Mouse (Mus musculus) intestine, embryonic 16.5 days (tissue): ENCODE data around the gene Ivl. TPM values are rescaled to one million over a fixed set of nuclear protein-coding genes. Genes with fewer than 3 reads are reported as not detected.

Experiments used
- ATAC-seq: fragments of 200-750 bp; cut with Nextera tagmentation; 2 replicates; pipeline ENCODE4 v1.8.0; 2017; ENCODE audit warnings: moderate TSS enrichment, moderate library complexity
- H3K27ac ChIP-seq: fragments of 300-500 bp; sonication (generic); 2 replicates; pipeline ENCODE4 v1.5.1; 2014; ENCODE audit warnings: mild to moderate bottlenecking, low read length
- H3K27me3 ChIP-seq: fragments of 300-500 bp; sonication (generic); replicated peaks from 2 replicates; pipeline ENCODE4 v1.6.1; 2014; ENCODE audit warnings: low read length, control low read depth, mixed read lengths; ENCODE audit not compliant: control insufficient read depth, insufficient read depth
- H3K36me3 ChIP-seq: fragments of 300-500 bp; sonication (generic); 2 replicates; pipeline ENCODE4 v1.6.1; 2014; ENCODE audit warnings: low read length, control low read depth; ENCODE audit not compliant: control insufficient read depth, insufficient read depth
- H3K4me1 ChIP-seq: fragments of 300-500 bp; sonication (generic); 2 replicates; pipeline ENCODE4 v1.6.1; 2014; ENCODE audit warnings: low read length, control low read depth, mixed read lengths; ENCODE audit not compliant: control insufficient read depth, insufficient read depth
- H3K4me2 ChIP-seq: fragments of 300-500 bp; sonication (generic); 2 replicates; pipeline ENCODE4 v1.6.1; 2014; ENCODE audit warnings: low read depth, low read length, control low read depth
- H3K4me3 ChIP-seq: fragments of 300-500 bp; sonication (generic); 2 replicates; pipeline ENCODE4 v1.5.1; 2014; ENCODE audit warnings: mild to moderate bottlenecking, low read length
- H3K9ac ChIP-seq: fragments of 300-500 bp; sonication (generic); 2 replicates; pipeline ENCODE4 v1.6.1; 2014; ENCODE audit warnings: low read depth, low read length
- H3K9me3 ChIP-seq: fragments of 300-500 bp; sonication (generic); 2 replicates; pipeline ENCODE4 v1.6.1; 2016; ENCODE audit warnings: low read length, control low read depth; ENCODE audit not compliant: control insufficient read depth
- WGBS: fragments of 180-500 bp; shearing (Covaris S2); extraction: QIAGEN DNeasy Blood & Tissue Kit; methylation state at CpG from one replicate; pipeline ENCODE4 v1.1.7; 2014; 5-methylcytosine and 5-hydroxymethylcytosine counted together
- polyA plus RNA-seq: library from polyadenylated mRNA; unstranded; fragments of >200 nt; fragmentation: Nextera tagmentation; extraction: Ambion mirVana; gene quantifications from 2 replicates; pipeline ENCODE4 v1.2.1, GENCODE M21; 2015

Ivl gene
- polyA plus RNA-seq, 1 experiment from 2014 or later, result 0.13 TPM

DNA sequence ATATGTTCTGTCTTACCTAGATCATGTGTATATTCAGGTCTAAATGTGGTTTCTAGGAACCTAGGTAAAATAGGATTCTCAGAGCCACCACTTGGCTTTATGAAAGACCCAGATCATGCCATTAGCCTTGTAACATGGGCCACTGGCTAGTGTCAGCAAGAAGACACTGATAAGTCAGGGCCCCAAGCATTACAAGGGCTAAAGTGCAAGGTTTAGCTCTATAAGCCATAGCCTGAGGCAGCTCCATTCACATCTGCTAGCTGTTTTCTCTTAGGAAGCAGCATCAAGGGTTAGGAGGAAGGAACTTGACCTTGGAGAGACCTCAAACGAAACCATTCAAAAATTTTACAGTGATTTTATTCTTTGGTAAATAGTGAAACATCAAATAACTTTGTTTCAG lies 11.5 kb upstream of the Ivl start:
- Histone ChIP-seq H3K36me3 (no peaks in the 10 kb centered on the region), H3K4me1 (no peaks in the 10 kb centered on the region), H3K27me3 (no peaks in the 10 kb centered on the region), H3K27ac (no peak overlapping the region), H3K4me2 (no peak overlapping the region), H3K9me3 (no peaks in the 10 kb centered on the region), H3K4me3 (no peak overlapping the region), H3K9ac (no peak overlapping the region)
- ATAC-seq, result peak; percentile 75
- 55% methylated on average over 1 of the region's 1 CpGs for WGBS

DNA sequence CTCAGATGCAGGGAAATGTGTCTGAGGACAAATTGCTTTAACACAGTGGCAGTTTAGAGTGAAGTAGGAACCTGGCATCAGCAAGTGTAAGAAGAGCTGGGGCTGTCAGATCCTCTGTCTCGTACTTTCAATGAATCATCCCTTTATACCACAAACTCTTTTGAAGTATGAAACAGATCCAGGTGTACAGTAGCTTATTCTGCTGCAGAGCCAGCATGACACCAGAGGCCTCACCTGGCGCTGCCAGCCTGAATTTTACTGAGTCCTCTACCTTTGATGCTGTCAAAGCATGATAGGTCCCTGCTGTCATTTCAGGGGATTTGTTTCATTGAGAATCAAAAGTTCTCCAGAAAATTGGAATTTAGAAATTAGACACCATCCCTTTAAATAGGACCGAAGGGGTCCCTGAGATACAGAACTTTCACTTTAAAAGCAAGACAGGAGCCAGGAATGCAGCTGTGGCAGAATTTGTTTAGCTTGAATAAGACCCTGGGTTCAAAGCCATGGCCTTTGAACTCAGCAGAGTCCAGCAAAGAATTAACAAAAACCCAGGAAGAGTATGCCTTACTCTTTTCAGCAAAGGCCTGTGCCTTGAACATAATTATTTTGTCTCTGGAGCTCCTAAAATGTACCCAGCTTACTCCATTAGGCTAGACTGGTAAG lies 9.8 kb upstream of the Ivl start:
- H3K27ac ChIP-seq, result no peak overlapping the region
- no peaks in the 10 kb centered on the region for H3K27me3 ChIP-seq
- 71% methylated on average over 3 of the region's 3 CpGs for WGBS
- ATAC-seq, result no peak
- no peak overlapping the region for H3K4me2 ChIP-seq
- H3K9ac ChIP-seq, result no peak overlapping the region
- H3K9me3 ChIP-seq, result no peaks in the 10 kb centered on the region
- no peaks in the 10 kb centered on the region for H3K36me3 ChIP-seq
- no peak overlapping the region for H3K4me3 ChIP-seq
- H3K4me1 ChIP-seq, result no peaks in the 10 kb centered on the region

DNA sequence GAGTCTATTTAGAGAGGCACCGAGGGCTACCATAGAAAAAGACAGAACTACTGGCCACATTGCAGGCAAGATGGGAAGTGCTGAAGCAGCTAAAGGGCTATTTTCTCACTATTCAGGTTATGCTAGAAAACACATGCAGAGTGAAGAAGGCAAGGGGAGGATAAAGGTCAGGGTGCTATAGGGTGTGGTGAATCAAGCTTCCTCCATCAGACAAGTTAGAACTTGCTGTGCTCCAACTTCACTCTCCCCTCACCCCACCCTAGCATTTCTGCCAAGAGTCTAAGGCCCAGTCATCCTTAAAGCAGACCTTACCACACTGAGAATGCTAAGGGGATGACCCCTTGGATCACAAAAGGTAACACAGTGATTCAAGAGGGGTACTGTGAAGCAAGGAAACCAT lies 6.0 kb upstream of the Ivl start:
- no peaks in the 10 kb centered on the region for H3K9me3 ChIP-seq
- H3K9ac ChIP-seq, result no peak overlapping the region
- ATAC-seq, result peak; percentile 94
- no peak overlapping the region for H3K4me2 ChIP-seq
- no peaks in the 10 kb centered on the region for H3K36me3 ChIP-seq
- H3K4me1 ChIP-seq, result no peaks in the 10 kb centered on the region
- H3K27me3 ChIP-seq, result no peaks in the 10 kb centered on the region
- no peak overlapping the region for H3K4me3 ChIP-seq
- H3K27ac ChIP-seq, result peak overlapping the region; percentile 6; the same call in 1 of the 2 replicates
- 41% methylated on average over 1 of the region's 1 CpGs for WGBS

DNA sequence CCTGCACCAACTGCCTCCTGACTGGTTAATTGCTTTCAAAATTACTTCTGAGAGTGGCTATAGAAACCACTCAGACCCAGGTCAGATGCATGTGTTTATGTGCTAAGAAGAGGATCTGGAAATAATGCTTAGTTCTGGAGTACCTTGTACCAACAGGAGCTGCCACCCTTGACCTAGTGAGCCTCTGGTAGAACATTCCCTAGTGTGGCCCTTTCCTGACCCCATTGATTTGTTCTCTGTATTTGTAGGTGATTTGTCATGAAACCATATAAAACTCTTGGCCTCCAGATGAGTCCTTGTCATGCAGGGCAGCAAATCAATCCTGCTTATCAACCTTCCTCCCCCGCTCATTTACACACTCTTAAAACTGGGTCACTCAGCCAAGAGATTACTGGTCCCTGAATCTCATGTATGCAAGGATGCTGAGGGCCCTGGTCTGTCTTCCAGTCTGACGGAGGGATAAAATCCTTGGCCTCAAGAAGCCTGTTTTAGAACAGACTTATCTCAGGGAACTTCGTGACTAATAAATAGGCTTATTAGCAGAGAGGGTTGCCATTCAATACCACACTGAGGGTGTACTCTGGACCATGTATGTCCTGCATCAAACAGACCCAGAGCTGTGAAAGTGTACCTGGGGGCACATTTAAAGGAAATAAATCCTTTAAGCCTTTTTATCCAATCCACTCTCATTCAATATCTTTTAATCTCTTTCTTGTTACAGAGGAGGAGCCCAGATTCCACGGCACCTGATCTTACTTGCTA lies 5.3 kb upstream of the Ivl start:
- Histone ChIP-seq H3K27ac (peak overlapping the region; percentile 6; the same call in 1 of the 2 replicates), H3K9me3 (no peaks in the 10 kb centered on the region), H3K9ac (no peak overlapping the region), H3K27me3 (no peaks in the 10 kb centered on the region), H3K4me2 (no peak overlapping the region), H3K4me3 (no peak overlapping the region), H3K36me3 (no peaks in the 10 kb centered on the region), H3K4me1 (no peaks in the 10 kb centered on the region)
- 41% methylated on average over 4 of the region's 4 CpGs for WGBS
- ATAC-seq, result peak; percentile 77

DNA sequence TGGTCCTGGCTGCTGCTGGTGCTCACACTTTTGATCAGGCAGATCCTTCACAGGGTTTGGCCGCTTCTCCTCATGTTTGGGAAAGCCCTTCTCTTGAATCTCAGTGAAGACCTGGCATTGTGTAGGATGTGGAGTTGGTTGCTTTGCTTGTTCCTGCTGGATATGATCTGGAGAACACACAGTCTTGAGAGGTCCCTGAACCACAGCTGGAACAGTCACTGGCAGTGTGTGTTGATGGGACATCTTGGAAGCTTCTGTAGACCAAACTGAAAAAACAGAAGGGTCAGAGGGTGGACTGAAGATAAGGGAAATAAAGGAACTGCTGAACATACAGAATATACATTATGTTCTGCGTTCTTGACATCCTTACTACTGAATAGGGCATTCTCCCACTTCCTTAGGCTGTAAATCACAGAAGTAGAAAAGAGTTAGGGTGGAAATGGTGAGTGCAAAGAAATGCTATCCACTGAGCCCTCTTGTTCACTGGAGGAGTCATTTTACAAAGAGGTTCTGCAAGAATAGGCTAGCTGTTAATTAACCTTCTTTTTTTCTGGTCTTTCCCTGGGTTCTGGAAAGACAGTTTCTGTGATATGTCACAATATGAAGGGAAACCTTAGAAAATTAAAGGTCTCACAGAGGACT lies 900 bp downstream of the Ivl start:
- Histone ChIP-seq H3K4me2 (no peak overlapping the region), H3K4me3 (no peak overlapping the region), H3K9ac (no peak overlapping the region), H3K27ac (no peak overlapping the region), H3K4me1 (no peaks in the 10 kb centered on the region), H3K36me3 (no peaks in the 10 kb centered on the region), H3K9me3 (no peaks in the 10 kb centered on the region), H3K27me3 (no peaks in the 10 kb centered on the region)
- 54% methylated on average over 2 of the region's 2 CpGs for WGBS
- no peak for ATAC-seq

DNA sequence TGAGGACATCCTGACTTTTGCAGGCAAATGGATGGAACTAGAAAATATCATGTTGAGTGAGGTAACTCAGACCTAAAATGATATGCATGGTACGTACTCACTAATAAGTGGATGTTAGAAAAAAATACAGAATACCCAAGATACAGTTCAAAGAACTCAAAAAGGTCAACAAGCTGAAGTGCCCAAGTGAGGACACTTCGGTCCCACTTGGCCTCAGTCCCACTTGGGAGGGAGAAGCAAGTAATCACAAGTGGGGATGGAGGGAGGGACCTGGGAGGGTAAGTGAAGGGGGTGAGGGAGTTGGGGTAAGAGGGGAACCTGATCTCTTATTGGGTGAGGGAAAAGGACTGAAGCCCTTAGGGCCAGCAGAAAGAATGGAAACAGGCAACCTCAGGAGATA lies 4.8 kb downstream of the Ivl start:
- no peak overlapping the region for H3K27ac ChIP-seq
- H3K4me1 ChIP-seq, result no peaks in the 10 kb centered on the region
- H3K9ac ChIP-seq, result no peak overlapping the region
- H3K27me3 ChIP-seq, result no peaks in the 10 kb centered on the region
- no peak overlapping the region for H3K4me2 ChIP-seq
- H3K9me3 ChIP-seq, result no peaks in the 10 kb centered on the region
- no peak overlapping the region for H3K4me3 ChIP-seq
- WGBS, result 86% methylated on average over 2 of the region's 2 CpGs
- no peak for ATAC-seq
- no peaks in the 10 kb centered on the region for H3K36me3 ChIP-seq

DNA sequence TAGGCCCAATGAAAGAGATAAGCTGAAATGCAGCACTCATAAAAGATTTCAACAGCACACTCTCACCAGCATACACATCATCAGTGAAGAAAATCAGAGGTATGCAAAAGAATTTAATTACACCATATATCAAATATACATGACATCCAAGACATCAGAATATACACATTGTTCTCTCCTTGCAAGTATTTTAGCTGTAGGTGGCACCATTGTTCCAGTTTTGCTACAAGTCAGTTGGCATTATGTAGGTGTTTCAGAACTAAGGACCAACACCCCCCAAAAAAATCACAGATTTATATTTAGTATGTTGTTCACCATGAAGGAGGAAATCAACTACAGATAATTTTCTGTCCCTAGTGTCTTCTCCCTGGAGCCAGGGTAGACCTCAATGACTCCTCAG lies 8.1 kb downstream of the Ivl start:
- ATAC-seq, result no peak

DNA sequence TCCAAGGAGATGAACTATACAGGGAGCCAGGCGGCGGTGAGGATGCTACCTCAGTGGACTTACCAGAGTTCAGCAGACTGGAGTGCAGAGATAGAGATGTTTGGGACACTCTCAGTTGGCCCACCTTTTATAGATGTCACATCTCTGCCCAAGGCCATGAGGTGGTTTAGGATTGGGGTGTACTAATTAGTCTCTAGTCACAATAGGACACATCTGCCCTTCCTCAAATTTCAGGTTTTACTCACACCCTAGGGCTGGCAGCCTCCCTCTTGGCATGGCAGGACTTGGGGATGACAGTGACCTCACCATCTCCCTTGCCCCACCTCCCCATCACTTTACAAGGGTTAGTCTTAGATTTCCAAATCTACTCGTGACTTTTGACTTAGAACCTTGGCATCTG lies 39.1 kb downstream of the Ivl start, which contains the start of gene 2310046K23Rik:
Gene 2310046K23Rik (minus strand): TSS at position 101 of the 400 bp plus-strand sequence.
- no peak for ATAC-seq
- H3K9ac ChIP-seq, result no peak within 1 kb of the TSS

More for the DNA sequence above, 8.1 kb downstream of the Ivl start:
- Histone ChIP-seq H3K9me3 (no peaks in the 10 kb centered on the region), H3K4me3 (no peak overlapping the region), H3K4me2 (no peak overlapping the region), H3K4me1 (no peaks in the 10 kb centered on the region), H3K9ac (no peak overlapping the region), H3K27me3 (no peaks in the 10 kb centered on the region), H3K27ac (no peak overlapping the region), H3K36me3 (no peaks in the 10 kb centered on the region)

More for the DNA sequence above, 39.1 kb downstream of the Ivl start, which contains the start of gene 2310046K23Rik:
- no peak within 1 kb of the TSS for H3K27ac ChIP-seq
- H3K9me3 ChIP-seq, result no peaks in the 10 kb centered on the region
- no peak within 1 kb of the TSS for H3K4me2 ChIP-seq
- no peaks in the 10 kb centered on the region for H3K27me3 ChIP-seq
- no peaks in the 10 kb centered on the region for H3K4me1 ChIP-seq
- H3K4me3 ChIP-seq, result no peak within 1 kb of the TSS
- 84% methylated on average over 3 of the region's 3 CpGs for WGBS
- no peaks in the 10 kb centered on the region for H3K36me3 ChIP-seq
